Mouse (Mus musculus) hindbrain, embryonic 14.5 days (tissue): ENCODE results near the gene Lamc3. TPM values are rescaled to one million over a fixed set of nuclear protein-coding genes. Genes with fewer than 3 reads are reported as not detected.

ENCODE experiments used
- ATAC-seq: fragments of 200-750 bp; cut with Nextera tagmentation; 2 replicates; pipeline ENCODE4 v1.8.0; 2017; ENCODE audit warnings: moderate number of reproducible peaks, mild to moderate bottlenecking, moderate TSS enrichment, moderate library complexity; ENCODE audit not compliant: low FRiP score
- DNase-seq: peaks from one replicate; pipeline ENCODE4 v3.0.0-alpha.2; 2015; ENCODE audit warnings: low spot score
- H3K27ac ChIP-seq: fragments of 300-500 bp; sonication (generic); 2 replicates; pipeline ENCODE4 v1.5.1; 2014; ENCODE audit warnings: mild to moderate bottlenecking, moderate library complexity
- H3K27me3 ChIP-seq: fragments of 300-500 bp; sonication (generic); 2 replicates; pipeline ENCODE4 v1.6.1; 2014; ENCODE audit warnings: mild to moderate bottlenecking, low read length, mixed read lengths; ENCODE audit not compliant: control insufficient read depth, insufficient read depth
- H3K36me3 ChIP-seq: fragments of 300-500 bp; sonication (generic); replicated peaks from 2 replicates; pipeline ENCODE4 v1.6.1; 2014; ENCODE audit not compliant: control insufficient read depth, insufficient read depth
- H3K4me1 ChIP-seq: fragments of 300-500 bp; sonication (generic); replicated peaks from 2 replicates; pipeline ENCODE4 v1.6.1; 2014; ENCODE audit warnings: antibody characterized with exemption, low read length, mixed read lengths; ENCODE audit not compliant: control insufficient read depth, insufficient read depth
- H3K4me2 ChIP-seq: fragments of 300-500 bp; sonication (generic); replicated peaks from 2 replicates; pipeline ENCODE4 v1.6.1; 2014; ENCODE audit warnings: mild to moderate bottlenecking, moderate library complexity
- H3K4me3 ChIP-seq: fragments of 300-500 bp; sonication (generic); replicated peaks from 2 replicates; pipeline ENCODE4 v1.5.1; 2014; ENCODE audit warnings: mild to moderate bottlenecking, low read length
- H3K9ac ChIP-seq: fragments of 300-500 bp; sonication (generic); 2 replicates; pipeline ENCODE4 v1.6.1; 2014
- H3K9me3 ChIP-seq: fragments of 300-500 bp; sonication (generic); 2 replicates; pipeline ENCODE4 v1.6.1; 2016; ENCODE audit warnings: low read length; ENCODE audit not compliant: control insufficient read depth
- WGBS: fragments of 180-500 bp; shearing (Covaris S2); extraction: QIAGEN DNeasy Blood & Tissue Kit; methylation state at CpG from one replicate; pipeline ENCODE4 v1.1.7; 2014; 5-methylcytosine and 5-hydroxymethylcytosine counted together
- polyA plus RNA-seq: library from polyadenylated mRNA; unstranded; fragments of >200 nt; fragmentation: Nextera tagmentation; extraction: Ambion mirVana; gene quantifications from 2 replicates; pipeline ENCODE4 v1.2.1, GENCODE M21; 2014

Lamc3 gene
- polyA plus RNA-seq, 1 experiment from 2014 or later = 6.1 TPM

GRCm38 (mm10) chr2:31888871-31889270 lies 1.8 kb downstream of the Lamc3 start:
- H3K9ac ChIP-seq = no peak overlapping the region
- H3K4me3 ChIP-seq = no peak overlapping the region
- DNase-seq = no peak
- H3K27ac ChIP-seq = no peak overlapping the region
- no peaks in the 10 kb centered on the region for H3K9me3 ChIP-seq
- no peak overlapping the region for H3K4me2 ChIP-seq
- WGBS = 50% methylated on average over 1 of the region's 1 CpGs
- H3K36me3 ChIP-seq = no peaks in the 10 kb centered on the region
- no peaks in the 10 kb centered on the region for H3K4me1 ChIP-seq
- ATAC-seq = no peak
- peaks cover 39% of the 10 kb centered on the region for H3K27me3 ChIP-seq

GRCm38 (mm10) chr2:31891219-31891618 lies 4.1 kb downstream of the Lamc3 start:
- Histone ChIP-seq H3K27ac (no peak overlapping the region), H3K27me3 (peaks cover 35% of the 10 kb centered on the region), H3K4me1 (no peaks in the 10 kb centered on the region), H3K4me3 (no peak overlapping the region), H3K9ac (no peak overlapping the region), H3K9me3 (no peaks in the 10 kb centered on the region), H3K4me2 (no peak overlapping the region), H3K36me3 (no peaks in the 10 kb centered on the region)
- DNase-seq (no peak), ATAC-seq (no peak)
- WGBS = 82% methylated on average over 2 of the region's 2 CpGs

GRCm38 (mm10) chr2:31893110-31893669 lies 6.1 kb downstream of the Lamc3 start:
- 72% methylated on average over 10 of the region's 10 CpGs for WGBS

GRCm38 (mm10) chr2:31894221-31894870 lies 7.3 kb downstream of the Lamc3 start:
- Histone ChIP-seq H3K4me1 (0 out of 2 replicates have a peak, but pooled peaks cover under 1% of the 10 kb centered on the region), H3K27ac (no peak overlapping the region), H3K36me3 (no peaks in the 10 kb centered on the region), H3K9me3 (no peaks in the 10 kb centered on the region), H3K4me2 (no peak overlapping the region), H3K4me3 (no peak overlapping the region), H3K27me3 (peaks cover 5% of the 10 kb centered on the region; the same call in 1 of the 2 replicates), H3K9ac (no peak overlapping the region)
- ATAC-seq = no peak
- 56% methylated on average over 13 of the region's 13 CpGs for WGBS
- DNase-seq = no peak

More at GRCm38 (mm10) chr2:31893110-31893669, 6.1 kb downstream of the Lamc3 start:
- DNase-seq = no peak
- no peak overlapping the region for H3K4me2 ChIP-seq
- H3K9me3 ChIP-seq = no peaks in the 10 kb centered on the region
- peaks cover 15% of the 10 kb centered on the region for H3K27me3 ChIP-seq
- no peak for ATAC-seq
- no peak overlapping the region for H3K9ac ChIP-seq
- H3K4me1 ChIP-seq = no peaks in the 10 kb centered on the region
- H3K4me3 ChIP-seq = no peak overlapping the region
- no peak overlapping the region for H3K27ac ChIP-seq
- H3K36me3 ChIP-seq = no peaks in the 10 kb centered on the region

GRCm38 (mm10) chr2:31900932-31901331 lies 13.8 kb downstream of the Lamc3 start:
- 73% methylated on average over 4 of the region's 4 CpGs for WGBS
- Histone ChIP-seq H3K27me3 (no peaks in the 10 kb centered on the region), H3K36me3 (no peaks in the 10 kb centered on the region), H3K4me2 (no peak overlapping the region), H3K4me1 (0 out of 2 replicates have a peak, but pooled peaks cover 3% of the 10 kb centered on the region), H3K9ac (no peak overlapping the region), H3K4me3 (no peak overlapping the region), H3K27ac (no peak overlapping the region), H3K9me3 (no peaks in the 10 kb centered on the region)
- DNase-seq (no peak), ATAC-seq (no peak)

- H3K27me3 ChIP-seq = no peaks in the 10 kb centered on the region
- H3K36me3 ChIP-seq = no peaks in the 10 kb centered on the region
- 67% methylated on average over 4 of the region's 4 CpGs for WGBS
- no peak for DNase-seq
- no peak overlapping the region for H3K9ac ChIP-seq
- H3K4me2 ChIP-seq = no peak overlapping the region
- H3K4me1 ChIP-seq = 0 out of 2 replicates have a peak, but pooled peaks cover 3% of the 10 kb centered on the region
- no peak overlapping the region for H3K4me3 ChIP-seq
- H3K9me3 ChIP-seq = no peaks in the 10 kb centered on the region
- ATAC-seq = no peak
- no peak overlapping the region for H3K27ac ChIP-seq
Measured at GRCm38 (mm10) chr2:31901659-31902362, 14.7 kb downstream of the Lamc3 start.

GRCm38 (mm10) chr2:31904089-31904488 lies 17.0 kb downstream of the Lamc3 start:
- Histone ChIP-seq H3K27ac (no peak overlapping the region), H3K9ac (no peak overlapping the region), H3K4me1 (0 out of 2 replicates have a peak, but pooled peaks cover 3% of the 10 kb centered on the region), H3K27me3 (no peaks in the 10 kb centered on the region), H3K36me3 (no peaks in the 10 kb centered on the region), H3K4me2 (no peak overlapping the region), H3K4me3 (no peak overlapping the region), H3K9me3 (no peaks in the 10 kb centered on the region)
- 23% methylated on average over 6 of the region's 6 CpGs for WGBS
- DNase-seq = no peak
- no peak for ATAC-seq

GRCm38 (mm10) chr2:31904622-31905021 lies 17.5 kb downstream of the Lamc3 start:
- 8% methylated on average over 8 of the region's 8 CpGs for WGBS
- no peak overlapping the region for H3K4me3 ChIP-seq
- no peak overlapping the region for H3K27ac ChIP-seq
- no peaks in the 10 kb centered on the region for H3K27me3 ChIP-seq
- no peak for ATAC-seq
- H3K9ac ChIP-seq = no peak overlapping the region
- H3K4me1 ChIP-seq = no peaks in the 10 kb centered on the region
- H3K4me2 ChIP-seq = no peak overlapping the region
- H3K36me3 ChIP-seq = no peaks in the 10 kb centered on the region
- no peak for DNase-seq
- H3K9me3 ChIP-seq = no peaks in the 10 kb centered on the region

- 60% methylated on average over 9 of the region's 9 CpGs for WGBS
- no peak overlapping the region for H3K27ac ChIP-seq
- no peak overlapping the region for H3K9ac ChIP-seq
Measured at GRCm38 (mm10) chr2:31905682-31906081, 18.6 kb downstream of the Lamc3 start.

More at GRCm38 (mm10) chr2:31905682-31906081, 18.6 kb downstream of the Lamc3 start:
- Histone ChIP-seq H3K36me3 (no peaks in the 10 kb centered on the region), H3K4me2 (no peak overlapping the region), H3K4me3 (no peak overlapping the region), H3K27me3 (no peaks in the 10 kb centered on the region), H3K4me1 (no peaks in the 10 kb centered on the region), H3K9me3 (no peaks in the 10 kb centered on the region)
- ATAC-seq (no peak), DNase-seq (no peak)
